Mouse (Mus musculus): ENCODE measurements around the gene Tex21. TPM values are rescaled to one million over a fixed set of nuclear protein-coding genes. Genes with fewer than 3 reads are reported as not detected.
A peak's percentile ranks its signal among the peaks of the same experiment; 100 is the strongest.

The Tex21 gene
- polyA plus RNA-seq, 1 experiment: not detected

GRCm38 (mm10) chr12:76181471-76181870 is 65.1 kb downstream of the Tex21 start:
- Histone ChIP-seq H3K4me1 (replicated peaks; ENCODE audit: control insufficient read depth, insufficient read depth, low read length) (peaks cover 7% of the 10 kb centered on the region), H3K4me3 (ENCODE audit: control insufficient read depth, insufficient read depth, low read length) (no peak overlapping the region), H3K27me3 (ENCODE audit: control insufficient read depth, insufficient read depth, low read length) (peaks cover 1% of the 10 kb centered on the region; the same call in 1 of the 2 replicates), H3K27ac (ENCODE audit: control insufficient read depth, insufficient read depth, low read length) (no peak overlapping the region), H3K36me3 (ENCODE audit: control insufficient read depth, insufficient read depth, low read length) (no peaks in the 10 kb centered on the region)
- TF ChIP-seq CTCF (IDR thresholded peaks at IDR 0.05; ENCODE audit: borderline replicate concordance, control insufficient read depth, extremely low read depth, insufficient read depth, low read length, poor library complexity) (no peak), POLR2A (IDR thresholded peaks at IDR 0.05; ENCODE audit: control insufficient read depth, extremely low read depth, insufficient read depth, low read length, poor library complexity) (no peak)
- WGBS: 64% methylated on average over 8 of the region's 8 CpGs
- no peak for DNase-seq

DNA sequence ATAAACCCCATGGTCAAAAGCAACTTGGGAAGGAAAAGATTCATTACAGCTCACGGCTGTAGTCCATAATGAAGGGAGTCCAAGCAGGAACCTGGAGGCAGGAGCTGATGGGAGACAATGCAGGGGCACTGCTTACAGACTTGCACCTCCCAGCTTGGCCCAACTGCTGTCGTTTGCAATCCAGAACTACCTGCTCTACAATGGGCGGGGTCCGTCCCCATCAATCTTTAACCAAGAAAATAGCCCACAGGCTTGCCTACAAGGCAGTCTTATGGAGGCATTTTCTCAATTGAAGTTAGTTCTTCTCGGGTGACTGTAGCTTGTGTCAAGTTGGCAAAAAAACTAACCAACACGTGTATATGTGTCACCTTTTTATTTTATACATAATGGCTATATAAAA is 66.1 kb downstream of the Tex21 start:
- H3K36me3 ChIP-seq (ENCODE audit: control insufficient read depth, insufficient read depth, low read length): no peaks in the 10 kb centered on the region
- TF ChIP-seq POLR2A (IDR thresholded peaks at IDR 0.05; ENCODE audit: control insufficient read depth, extremely low read depth, insufficient read depth, low read length, poor library complexity): no peak
- TF ChIP-seq CTCF (IDR thresholded peaks at IDR 0.05; ENCODE audit: borderline replicate concordance, control insufficient read depth, extremely low read depth, insufficient read depth, low read length, poor library complexity): no peak
- no peak overlapping the region for H3K27ac ChIP-seq (ENCODE audit: control insufficient read depth, insufficient read depth, low read length)
- 80% methylated on average over 6 of the region's 6 CpGs for WGBS
- H3K4me1 ChIP-seq (replicated peaks; ENCODE audit: control insufficient read depth, insufficient read depth, low read length): peaks cover 7% of the 10 kb centered on the region
- H3K4me3 ChIP-seq (ENCODE audit: control insufficient read depth, insufficient read depth, low read length): no peak overlapping the region
- no peak for DNase-seq
- H3K27me3 ChIP-seq (ENCODE audit: control insufficient read depth, insufficient read depth, low read length): peaks cover 3% of the 10 kb centered on the region; the same call in 1 of the 2 replicates

DNA sequence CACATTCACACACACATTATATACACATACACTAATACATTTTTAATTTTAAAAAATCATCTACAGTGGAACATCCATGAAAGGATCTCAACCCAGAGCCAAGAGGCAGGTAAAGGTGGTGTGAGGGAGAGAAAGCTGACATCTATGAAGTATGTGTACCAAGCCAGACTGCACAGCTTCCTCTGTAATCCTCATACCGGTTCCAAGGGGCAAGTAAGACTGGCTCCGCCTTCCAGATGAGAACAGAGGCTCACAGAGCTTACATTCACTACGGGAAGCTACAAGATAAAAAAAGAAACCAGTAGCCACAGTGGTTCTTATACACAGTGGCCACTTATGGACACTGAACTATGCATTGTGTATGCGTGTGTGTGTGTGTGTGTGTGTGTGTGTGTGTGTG is 67.0 kb downstream of the Tex21 start:
- Histone ChIP-seq H3K27me3 (ENCODE audit: control insufficient read depth, insufficient read depth, low read length) (peaks cover 3% of the 10 kb centered on the region; the same call in 1 of the 2 replicates), H3K4me3 (ENCODE audit: control insufficient read depth, insufficient read depth, low read length) (no peak overlapping the region), H3K36me3 (ENCODE audit: control insufficient read depth, insufficient read depth, low read length) (no peaks in the 10 kb centered on the region), H3K4me1 (replicated peaks; ENCODE audit: control insufficient read depth, insufficient read depth, low read length) (peaks cover 7% of the 10 kb centered on the region), H3K27ac (ENCODE audit: control insufficient read depth, insufficient read depth, low read length) (no peak overlapping the region)
- TF ChIP-seq CTCF (IDR thresholded peaks at IDR 0.05; ENCODE audit: borderline replicate concordance, control insufficient read depth, extremely low read depth, insufficient read depth, low read length, poor library complexity) (no peak), POLR2A (IDR thresholded peaks at IDR 0.05; ENCODE audit: control insufficient read depth, extremely low read depth, insufficient read depth, low read length, poor library complexity) (no peak)
- no peak for DNase-seq
- WGBS: 42% methylated on average over 4 of the region's 4 CpGs

DNA sequence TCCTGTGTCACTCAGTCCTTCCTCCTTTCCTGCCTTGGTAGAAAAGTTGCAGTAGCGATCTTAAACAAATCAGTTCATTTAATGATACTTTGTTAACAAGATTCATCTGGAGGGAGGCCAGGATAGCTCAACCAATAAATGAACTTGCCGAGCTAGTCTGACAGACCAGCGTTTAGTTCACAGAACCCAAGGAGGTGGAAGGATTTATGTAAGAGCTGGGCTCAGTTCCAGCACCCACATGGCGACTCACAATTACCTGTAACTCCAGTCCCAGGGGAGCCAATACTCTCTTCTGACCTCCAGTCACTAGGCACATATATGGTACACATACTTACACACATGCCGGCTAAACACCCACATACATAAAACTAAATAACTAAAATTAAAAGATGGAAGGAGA is 67.5 kb downstream of the Tex21 start:
- no peaks in the 10 kb centered on the region for H3K36me3 ChIP-seq (ENCODE audit: control insufficient read depth, insufficient read depth, low read length)
- DNase-seq: no peak
- peaks cover 3% of the 10 kb centered on the region; the same call in 1 of the 2 replicates for H3K27me3 ChIP-seq (ENCODE audit: control insufficient read depth, insufficient read depth, low read length)
- TF ChIP-seq POLR2A (IDR thresholded peaks at IDR 0.05; ENCODE audit: control insufficient read depth, extremely low read depth, insufficient read depth, low read length, poor library complexity) (no peak), CTCF (IDR thresholded peaks at IDR 0.05; ENCODE audit: borderline replicate concordance, control insufficient read depth, extremely low read depth, insufficient read depth, low read length, poor library complexity) (no peak)
- H3K4me3 ChIP-seq (ENCODE audit: control insufficient read depth, insufficient read depth, low read length): no peak overlapping the region
- 57% methylated on average over 5 of the region's 5 CpGs for WGBS
- no peak overlapping the region for H3K27ac ChIP-seq (ENCODE audit: control insufficient read depth, insufficient read depth, low read length)
- H3K4me1 ChIP-seq (replicated peaks; ENCODE audit: control insufficient read depth, insufficient read depth, low read length): peaks cover 7% of the 10 kb centered on the region

- H3K4me3 ChIP-seq (ENCODE audit: control insufficient read depth, insufficient read depth, low read length): no peak overlapping the region
- H3K27ac ChIP-seq (ENCODE audit: control insufficient read depth, insufficient read depth, low read length): no peak overlapping the region
- TF ChIP-seq POLR2A (IDR thresholded peaks at IDR 0.05; ENCODE audit: control insufficient read depth, extremely low read depth, insufficient read depth, low read length, poor library complexity): no peak
- peak; percentile 75; the same call in 1 of the 2 replicates for TF ChIP-seq CTCF (IDR thresholded peaks at IDR 0.05; ENCODE audit: borderline replicate concordance, control insufficient read depth, extremely low read depth, insufficient read depth, low read length, poor library complexity)
- H3K4me1 ChIP-seq (replicated peaks; ENCODE audit: control insufficient read depth, insufficient read depth, low read length): peaks cover 7% of the 10 kb centered on the region
- H3K27me3 ChIP-seq (ENCODE audit: control insufficient read depth, insufficient read depth, low read length): peaks cover 3% of the 10 kb centered on the region; the same call in 1 of the 2 replicates
- no peaks in the 10 kb centered on the region for H3K36me3 ChIP-seq (ENCODE audit: control insufficient read depth, insufficient read depth, low read length)
- 47% methylated on average over 16 of the region's 16 CpGs for WGBS
- peak; percentile 65 for DNase-seq
These were observed 68.6 kb downstream of the Tex21 start for GRCm38 (mm10) chr12:76177864-76178518.

GRCm38 (mm10) chr12:76177000-76177863 is 69.3 kb downstream of the Tex21 start, which contains the start of gene Esr2:
TSS of gene Esr2 (minus strand) at chr12:76177259.
- no peak for TF ChIP-seq POLR2A (IDR thresholded peaks at IDR 0.05; ENCODE audit: control insufficient read depth, extremely low read depth, insufficient read depth, low read length, poor library complexity)
- TF ChIP-seq CTCF (IDR thresholded peaks at IDR 0.05; ENCODE audit: borderline replicate concordance, control insufficient read depth, extremely low read depth, insufficient read depth, low read length, poor library complexity): no peak
- Histone ChIP-seq H3K4me1 (replicated peaks; ENCODE audit: control insufficient read depth, insufficient read depth, low read length) (peaks cover 7% of the 10 kb centered on the region), H3K27me3 (ENCODE audit: control insufficient read depth, insufficient read depth, low read length) (peaks cover 3% of the 10 kb centered on the region; the same call in 1 of the 2 replicates), H3K4me3 (ENCODE audit: control insufficient read depth, insufficient read depth, low read length) (peak within 1 kb of the TSS; percentile 46), H3K36me3 (ENCODE audit: control insufficient read depth, insufficient read depth, low read length) (no peaks in the 10 kb centered on the region), H3K27ac (ENCODE audit: control insufficient read depth, insufficient read depth, low read length) (no peak within 1 kb of the TSS)
- WGBS: under 1% methylated on average over 39 of the region's 39 CpGs
- peak; percentile 20 for DNase-seq
